Mouse (Mus musculus): Measurements from ENCODE around the gene Pitpnm2. TPM values are rescaled to one million over a fixed set of nuclear protein-coding genes. Genes with fewer than 3 reads are reported as not detected.

Pitpnm2 gene
- polyA plus RNA-seq (2012; rRNA removed): 41.9 and 43.8 TPM in 2 replicates

GRCm38 (mm10) chr5:124249614-124250591, at the start of gene Pitpnm2:
TSS of gene Pitpnm2 (minus strand) at chr5:124249760.

DNA sequence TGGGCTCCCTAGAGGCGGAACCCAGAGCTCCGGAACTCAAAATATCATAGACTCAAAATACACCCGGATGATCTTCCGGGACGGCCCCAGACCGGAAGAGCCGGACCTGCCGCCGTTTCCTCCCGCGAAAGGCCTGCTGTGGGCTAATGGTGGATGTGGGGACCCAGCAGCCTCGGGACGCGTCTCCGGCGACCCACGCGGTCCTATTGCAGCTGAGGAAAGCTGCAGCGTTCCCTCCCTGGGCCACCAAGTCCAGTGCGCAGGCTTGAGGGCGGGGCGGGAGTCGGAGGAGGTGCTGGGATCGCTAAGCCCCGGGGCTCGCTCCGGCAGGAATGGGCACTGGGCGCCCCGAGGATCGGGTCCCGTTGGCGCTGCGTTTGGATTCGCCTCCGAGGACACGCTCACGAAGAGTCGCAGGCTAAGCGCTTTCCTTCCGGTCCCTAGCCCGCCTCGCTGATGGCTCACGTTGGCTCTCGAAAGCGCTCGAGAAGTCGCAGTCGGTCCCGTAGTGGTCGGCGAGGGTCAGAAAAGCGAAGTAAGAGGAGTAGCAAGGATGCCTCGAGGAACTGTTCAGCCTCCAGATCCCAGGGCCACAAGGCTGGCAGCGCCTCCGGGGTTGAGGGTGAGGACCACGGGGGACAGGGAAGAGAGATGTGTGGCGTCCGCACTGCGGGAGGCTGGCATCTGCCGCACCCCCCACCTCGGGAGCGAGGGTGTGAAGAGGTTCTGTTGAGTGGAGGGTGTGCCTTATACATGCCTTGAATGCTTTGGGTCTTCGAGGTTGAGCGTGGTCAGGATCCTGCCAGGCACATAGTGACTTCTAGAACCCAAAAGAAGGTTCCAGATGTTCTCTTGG, 133.3 kb downstream of the Pitpnm2 start, which contains the start of gene Arl6ip4:
Arl6ip4 (plus strand) TSS at position 100 of the 856 bp plus-strand sequence.

GRCm38 (mm10) chr5:124111742-124112497, 137.6 kb downstream of the Pitpnm2 start, which contains the start of gene Ogfod2:
TSS of gene Ogfod2 (plus strand) at chr5:124112297.

DNA sequence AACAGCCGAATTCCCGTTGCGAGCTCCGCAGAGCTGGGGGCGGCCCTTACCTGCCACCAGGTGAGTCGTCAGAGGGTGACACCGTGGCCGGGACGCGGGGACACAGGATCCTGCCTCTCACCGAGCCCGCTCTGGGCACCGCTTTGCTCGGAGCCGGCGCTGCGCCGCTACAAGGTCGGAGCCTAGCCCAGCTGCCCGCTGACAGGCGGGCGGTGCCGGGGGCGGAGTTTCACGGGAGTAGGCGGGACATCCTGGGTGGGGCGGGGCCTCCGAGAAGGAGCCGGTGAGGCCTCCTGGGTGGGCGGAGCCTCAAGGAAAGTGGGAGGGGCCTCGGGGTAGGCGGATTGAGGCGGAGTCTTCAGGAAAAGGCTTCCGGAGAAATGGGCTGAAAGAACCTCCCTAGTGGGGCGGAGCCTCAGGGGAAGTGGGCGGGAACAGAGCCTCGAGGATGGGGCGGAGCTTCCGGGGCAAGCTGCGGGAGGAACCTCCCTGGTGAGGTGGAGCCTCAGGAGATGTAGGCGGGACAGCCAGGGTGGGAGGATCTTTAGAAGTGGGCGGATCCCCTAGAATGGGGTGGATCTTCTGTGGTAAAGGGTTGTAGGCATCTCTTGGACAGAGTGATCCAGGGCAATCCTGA, 153.8 kb downstream of the Pitpnm2 start, which contains the start of gene Abcb9:
Abcb9 (minus strand) TSS at position 203 of the 637 bp plus-strand sequence.

Other genes starting within 250 kb of the Pitpnm2 start
- gene Vps37b, start 217.5 kb downstream of the Pitpnm2 start, polyA plus RNA-seq (2012; rRNA removed): 75.9 and 94.4 TPM in 2 replicates
- gene Abcb9, start 154.0 kb downstream of the Pitpnm2 start, polyA plus RNA-seq (2012; rRNA removed): 5.8 and 6.3 TPM in 2 replicates
- 34.7 and 38.1 TPM in 2 replicates for gene Ogfod2, start 137.5 kb downstream of the Pitpnm2 start, polyA plus RNA-seq (2012; rRNA removed)
- gene Arl6ip4, start 133.7 kb downstream of the Pitpnm2 start, polyA plus RNA-seq (2012; rRNA removed): 88.9 and 93.8 TPM in 2 replicates
- 18.2 and 21.7 TPM in 2 replicates for gene Mphosph9, start 78.2 kb upstream of the Pitpnm2 start, polyA plus RNA-seq (2012; rRNA removed)
- gene 2810006K23Rik, start 78.3 kb upstream of the Pitpnm2 start, polyA plus RNA-seq (2012; rRNA removed): 10.9 and 13.0 TPM in 2 replicates
- gene Cdk2ap1, start 113.3 kb upstream of the Pitpnm2 start, polyA plus RNA-seq (2012; rRNA removed): 401 and 500 TPM in 2 replicates
- 50.2 and 52.6 TPM in 2 replicates for gene Sbno1, start 176.2 kb upstream of the Pitpnm2 start, polyA plus RNA-seq (2012; rRNA removed)
- gene Kmt5a, start 190.2 kb upstream of the Pitpnm2 start, polyA plus RNA-seq (2012; rRNA removed): 74.9 and 82.5 TPM in 2 replicates
- 24.1 and 26.1 TPM in 2 replicates for gene Rilpl2, start 228.6 kb upstream of the Pitpnm2 start, polyA plus RNA-seq (2012; rRNA removed)
- 19.9 TPM in 2 replicates for gene Snrnp35, start 233.4 kb upstream of the Pitpnm2 start, polyA plus RNA-seq (2012; rRNA removed)